Mouse (Mus musculus): ENCODE results near the gene Hdac10.

GRCm38 (mm10) chr15:89126622-89127021, 1.9 kb downstream of the Hdac10 start:
- TF ChIP-seq POLR2A (IDR thresholded peaks at IDR 0.05; ENCODE audit: extremely low read depth, insufficient read depth, low read length) (no peak), CTCF (IDR thresholded peaks at IDR 0.05; ENCODE audit: extremely low read depth, insufficient read depth, low read length) (no peak)

Data from cortical plate, adult 2 months (tissue).